Mouse (Mus musculus): Measurements from ENCODE around the gene Banp. TPM values are rescaled to one million over a fixed set of nuclear protein-coding genes. Genes with fewer than 3 reads are reported as not detected.

Banp gene
- total and polyA plus RNA-seq, 3 experiments = 14.9 to 34.2 (median 25.7) TPM

DNA sequence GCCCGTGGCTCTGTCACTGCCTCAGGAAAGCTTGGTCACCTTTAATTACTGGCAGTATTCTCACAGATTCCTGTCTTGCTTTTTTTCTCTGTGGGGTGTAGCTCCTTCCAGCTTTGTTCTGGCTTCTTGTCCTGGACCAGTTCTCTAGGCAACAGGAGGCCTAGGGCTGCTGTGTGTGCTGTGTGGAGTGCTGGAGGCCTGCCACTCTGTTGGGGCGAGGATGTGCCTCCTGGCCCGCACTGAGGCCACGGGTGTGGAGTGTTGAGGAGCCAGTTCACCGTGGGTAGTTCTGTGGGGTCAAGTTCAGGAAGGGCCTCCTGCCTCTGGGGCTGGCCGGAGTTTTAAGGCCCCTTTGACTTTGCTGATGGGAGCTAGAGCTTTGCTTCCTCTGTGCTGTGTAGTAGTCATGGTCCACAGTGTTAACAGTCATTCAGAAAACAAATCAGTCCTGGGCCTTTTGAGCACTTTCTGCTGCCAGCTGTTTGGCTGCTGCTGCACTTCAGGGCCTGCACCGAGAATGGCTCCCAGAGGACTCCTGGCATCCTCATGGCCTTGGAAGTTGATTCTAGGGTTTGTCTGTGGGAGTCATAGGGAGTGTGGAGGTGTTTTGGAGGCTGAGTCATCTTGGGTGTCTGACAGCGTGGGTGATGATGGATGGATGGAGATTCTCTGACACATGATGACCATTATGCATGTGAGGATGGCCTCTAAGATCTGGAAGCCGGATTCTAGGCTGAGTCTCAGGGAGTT, 41.1 kb downstream of the Banp start:
- no peak for TF ChIP-seq RAD21 (IDR thresholded peaks at IDR 0.05; ENCODE audit: low read depth, low read length)
- TF ChIP-seq TCF12 (IDR thresholded peaks at IDR 0.05; ENCODE audit: low read depth, low read length) = no peak
- no peak for TF ChIP-seq ZC3H11A (IDR thresholded peaks at IDR 0.05; ENCODE audit: low read depth, low read length)
- no peak for TF ChIP-seq MEF2A (IDR thresholded peaks at IDR 0.05; ENCODE audit: borderline replicate concordance, low read depth, low read length)
- no peak for TF ChIP-seq SIN3A (IDR thresholded peaks at IDR 0.05; ENCODE audit: low read length)
- no peak for TF ChIP-seq NELFE (IDR thresholded peaks at IDR 0.05; ENCODE audit: low read depth, low read length)
- no peak for TF ChIP-seq CHD2 (IDR thresholded peaks at IDR 0.05; ENCODE audit: low read length)
- TF ChIP-seq RCOR1 (conservative IDR thresholded peaks at IDR 0.05; ENCODE audit: low read depth, low read length) = no peak
- TF ChIP-seq JUND (conservative IDR thresholded peaks at IDR 0.05; ENCODE audit: low read depth, low read length) = no peak
- TF ChIP-seq MXI1 (IDR thresholded peaks at IDR 0.05; ENCODE audit: low read depth, low read length) = no peak
- H3K9ac ChIP-seq (ENCODE audit: insufficient read depth, low read depth) = no peak overlapping the region
- no peaks in the 10 kb centered on the region for H3K9me3 ChIP-seq (replicated peaks; ENCODE audit: low read length)
- no peak for DNase-seq (ENCODE audit: extremely low read depth)
- no peak overlapping the region for H3K4me2 ChIP-seq (ENCODE audit: insufficient read depth, low read depth, poor library complexity, severe bottlenecking)
- H3K27me3 ChIP-seq (replicated peaks) = no peaks in the 10 kb centered on the region
- H3K27ac ChIP-seq (ENCODE audit: insufficient read depth, low read depth) = no peak overlapping the region
- no peaks in the 10 kb centered on the region for H3K79me2 ChIP-seq (replicated peaks; ENCODE audit: control insufficient read depth, extremely low read depth, insufficient read depth, poor library complexity, severe bottlenecking)
- H3K36me3 ChIP-seq (replicated peaks in 1 of 2; ENCODE audit: control insufficient read depth in 1 of 2, insufficient read depth in 1 of 2, low read length in 1 of 2) = peaks cover 57 to 93% of the 10 kb centered on the region in 2 experiments
- in situ Hi-C loops (cut with MboI; ENCODE audit: low pct_ligation_motif_present, low pct_unique_long_range_greater_than_20kb, low sequenced_read_pairs) = no loop called here
- no peak overlapping the region for H3K4me3 ChIP-seq (replicated peaks in 1 of 3; ENCODE audit: low read depth in 2 of 3, low read length in 2 of 3, poor library complexity in 1 of 3)
- dilution Hi-C loops (cut with MboI; ENCODE audit: extremely low pct_ligation_motif_present, extremely low pct_unique_long_range_greater_than_20kb, low sequenced_read_pairs) = no loop called here
- H3K4me1 ChIP-seq (ENCODE audit: control insufficient read depth in 1 of 2, insufficient read depth in 2 of 2) = peaks cover 0 to 4% of the 10 kb centered on the region in 2 experiments; a peak in 1 of 4 replicates

DNA sequence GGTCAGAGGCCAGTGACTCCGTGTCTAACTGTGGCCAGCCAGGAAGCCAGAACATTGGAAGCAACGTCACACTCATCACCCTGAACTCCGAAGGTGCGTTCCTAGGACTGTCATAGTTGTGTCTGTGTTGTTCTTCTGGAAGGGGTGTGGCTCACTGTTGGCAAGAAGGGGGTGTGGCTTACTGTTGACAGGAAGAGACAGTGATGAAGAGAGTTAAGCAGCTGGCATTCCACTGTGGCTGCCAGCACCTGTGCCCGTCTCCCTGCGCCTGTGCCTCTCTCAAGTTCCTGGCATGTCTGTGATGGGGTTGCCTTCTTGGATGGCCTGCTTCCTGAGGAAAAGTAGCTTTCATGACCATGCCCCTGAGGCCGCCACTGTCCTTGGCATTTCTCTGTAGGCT, 42.1 kb downstream of the Banp start:
- H3K4me1 ChIP-seq (ENCODE audit: control insufficient read depth in 1 of 2, insufficient read depth in 2 of 2) = peaks cover 0 to 4% of the 10 kb centered on the region in 2 experiments; a peak in 1 of 4 replicates
- no peak overlapping the region for H3K4me3 ChIP-seq (replicated peaks in 1 of 3; ENCODE audit: low read depth in 2 of 3, low read length in 2 of 3, poor library complexity in 1 of 3)
- no peaks in the 10 kb centered on the region for H3K9me3 ChIP-seq (replicated peaks; ENCODE audit: low read length)
- TF ChIP-seq USF1 (IDR thresholded peaks at IDR 0.05; ENCODE audit: low read depth, low read length) = no peak
- no peak for TF ChIP-seq EP300 (IDR thresholded peaks at IDR 0.05; ENCODE audit: low read length)
- no peak for TF ChIP-seq TBP (conservative IDR thresholded peaks at IDR 0.05; ENCODE audit: low read depth, low read length)
- TF ChIP-seq MAZ (IDR thresholded peaks at IDR 0.05; ENCODE audit: low read depth, low read length) = no peak
- TF ChIP-seq TCF12 (IDR thresholded peaks at IDR 0.05; ENCODE audit: low read depth, low read length) = no peak
- H3K27ac ChIP-seq (ENCODE audit: insufficient read depth, low read depth) = no peak overlapping the region
- H3K27me3 ChIP-seq (replicated peaks) = no peaks in the 10 kb centered on the region
- dilution Hi-C loops (cut with MboI; ENCODE audit: extremely low pct_ligation_motif_present, extremely low pct_unique_long_range_greater_than_20kb, low sequenced_read_pairs) (no loop called here), in situ Hi-C loops (cut with MboI; ENCODE audit: low pct_ligation_motif_present, low pct_unique_long_range_greater_than_20kb, low sequenced_read_pairs) (no loop called here)
- H3K36me3 ChIP-seq (replicated peaks in 1 of 2; ENCODE audit: control insufficient read depth in 1 of 2, insufficient read depth in 1 of 2, low read length in 1 of 2) = peaks cover 62 to 96% of the 10 kb centered on the region in 2 experiments
- no peaks in the 10 kb centered on the region for H3K79me2 ChIP-seq (replicated peaks; ENCODE audit: control insufficient read depth, extremely low read depth, insufficient read depth, poor library complexity, severe bottlenecking)
- H3K9ac ChIP-seq (ENCODE audit: insufficient read depth, low read depth) = no peak overlapping the region
- DNase-seq (ENCODE audit: extremely low read depth) = no peak
- no peak overlapping the region for H3K4me2 ChIP-seq (ENCODE audit: insufficient read depth, low read depth, poor library complexity, severe bottlenecking)
